Mouse (Mus musculus): ENCODE data around the gene Stk24.

Gene Stk24

DNA sequence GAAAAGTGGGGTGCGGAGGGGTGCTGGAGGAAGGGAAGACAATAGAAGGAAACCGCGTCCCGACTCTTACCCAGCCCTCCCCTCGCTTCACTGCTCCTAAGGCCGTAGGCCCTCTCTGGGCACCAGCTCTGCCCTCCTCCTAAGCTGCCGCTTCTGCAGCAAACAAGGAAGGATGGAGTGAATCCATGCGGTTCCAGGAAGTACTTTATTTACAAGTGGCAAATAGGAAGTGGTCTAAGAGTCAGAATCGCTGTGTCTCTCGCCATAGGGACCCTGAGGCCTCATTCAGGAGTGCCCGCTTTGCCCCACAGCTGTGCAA is at the start of gene Stk24:
TSS of gene Stk24 (minus strand) at position 185 of the 319 bp plus-strand sequence.
- DNase-seq (ENCODE audit: low read depth, low spot score), result no peak

DNA sequence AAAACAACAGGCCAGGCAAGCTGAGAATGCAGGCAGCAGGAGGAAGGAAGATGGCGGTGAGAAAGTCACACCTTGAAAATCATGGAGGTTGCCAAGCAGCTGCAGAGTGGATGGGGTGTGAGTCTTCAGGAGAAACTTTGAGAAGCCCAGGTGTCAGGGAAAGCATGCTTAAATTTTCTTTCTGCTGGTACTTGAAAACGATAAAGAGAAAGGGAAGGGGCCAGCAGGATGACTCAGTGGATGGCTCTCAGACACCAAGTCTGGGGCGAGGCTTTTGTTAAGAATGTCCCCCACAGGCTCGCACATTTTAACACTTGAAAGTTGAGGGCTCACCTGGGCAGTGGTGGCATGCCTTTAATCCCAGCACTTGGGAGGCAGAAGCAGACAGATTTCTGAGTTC is 48.3 kb upstream of the Stk24 start:
- no peak for DNase-seq (ENCODE audit: low read depth, low spot score)

DNA sequence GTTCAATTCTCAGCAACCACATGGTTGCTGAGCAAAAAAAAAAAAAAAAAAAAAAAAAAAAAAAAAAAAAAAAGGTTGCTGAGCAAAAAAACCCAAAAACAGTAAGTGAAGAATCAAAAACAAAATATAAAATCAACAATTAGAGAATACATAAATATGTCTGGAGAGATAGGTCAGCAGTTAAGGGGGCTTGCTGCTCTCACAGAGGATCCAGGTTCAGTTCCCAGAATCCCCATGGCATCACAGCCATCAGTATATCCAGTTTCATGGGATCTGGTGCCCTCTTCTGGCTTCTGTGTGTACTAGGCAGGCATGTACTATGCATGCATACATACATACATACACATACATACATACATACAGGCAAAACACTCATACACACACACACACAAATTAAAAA is 46.9 kb upstream of the Stk24 start:
- DNase-seq (ENCODE audit: low read depth, low spot score), result peak; percentile 50

DNA sequence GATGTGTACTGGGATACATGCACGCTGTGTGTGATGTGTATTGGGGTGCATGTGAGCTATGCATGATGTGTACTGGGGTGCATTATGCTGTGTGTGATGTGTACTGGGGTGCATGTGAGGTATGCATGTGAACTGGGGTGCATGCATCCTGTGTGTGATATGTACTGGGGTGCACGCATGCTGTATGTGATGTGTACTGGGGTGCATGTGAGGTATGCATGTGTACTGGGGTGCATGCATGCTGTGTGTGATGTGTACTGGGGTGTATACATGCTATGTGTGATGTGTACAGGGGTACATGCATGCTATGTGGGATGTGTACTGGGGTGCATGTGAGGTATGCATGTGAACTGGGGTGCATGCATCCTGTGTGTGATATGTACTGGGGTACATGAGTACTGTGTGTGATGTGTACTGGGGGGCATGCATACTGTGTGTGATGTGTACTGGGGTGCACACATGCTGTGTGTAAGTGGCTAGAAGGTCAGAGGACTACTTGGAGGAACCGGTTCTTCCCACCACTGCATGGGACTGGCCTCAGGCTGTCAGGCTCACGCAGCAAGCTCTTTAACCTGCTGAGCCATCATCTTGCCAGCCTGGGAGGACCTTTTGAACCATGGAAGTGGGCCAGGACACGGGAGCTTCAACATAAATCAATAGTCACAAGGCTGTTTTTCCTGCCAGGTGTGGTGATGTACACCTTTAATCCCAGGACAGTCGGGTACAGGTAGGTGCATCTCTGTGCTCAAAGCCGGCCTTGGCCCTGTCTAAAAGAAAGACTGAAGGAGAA is 45.4 kb upstream of the Stk24 start:
- DNase-seq (ENCODE audit: low read depth, low spot score), result no peak

DNA sequence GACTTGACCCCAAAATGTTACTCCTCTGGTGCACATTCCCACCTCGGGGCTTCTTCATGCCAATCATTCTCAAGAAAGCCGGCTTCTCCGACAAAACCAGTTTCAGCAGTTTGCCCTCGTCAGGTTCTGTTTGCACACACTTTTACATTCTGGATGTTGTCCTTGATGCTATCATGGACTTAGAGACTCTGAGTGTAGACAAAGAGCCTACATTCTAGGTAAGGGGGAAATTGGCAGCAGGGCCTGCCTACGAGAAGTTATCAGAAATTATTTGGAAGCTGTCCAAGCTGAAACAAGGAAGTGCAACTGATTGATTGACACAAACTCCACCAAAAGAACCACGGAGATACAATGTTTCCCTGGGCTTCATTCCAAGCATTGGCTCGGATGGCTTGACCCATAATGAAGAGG is 43.5 kb upstream of the Stk24 start:
- DNase-seq (ENCODE audit: low read depth, low spot score), result no peak

DNA sequence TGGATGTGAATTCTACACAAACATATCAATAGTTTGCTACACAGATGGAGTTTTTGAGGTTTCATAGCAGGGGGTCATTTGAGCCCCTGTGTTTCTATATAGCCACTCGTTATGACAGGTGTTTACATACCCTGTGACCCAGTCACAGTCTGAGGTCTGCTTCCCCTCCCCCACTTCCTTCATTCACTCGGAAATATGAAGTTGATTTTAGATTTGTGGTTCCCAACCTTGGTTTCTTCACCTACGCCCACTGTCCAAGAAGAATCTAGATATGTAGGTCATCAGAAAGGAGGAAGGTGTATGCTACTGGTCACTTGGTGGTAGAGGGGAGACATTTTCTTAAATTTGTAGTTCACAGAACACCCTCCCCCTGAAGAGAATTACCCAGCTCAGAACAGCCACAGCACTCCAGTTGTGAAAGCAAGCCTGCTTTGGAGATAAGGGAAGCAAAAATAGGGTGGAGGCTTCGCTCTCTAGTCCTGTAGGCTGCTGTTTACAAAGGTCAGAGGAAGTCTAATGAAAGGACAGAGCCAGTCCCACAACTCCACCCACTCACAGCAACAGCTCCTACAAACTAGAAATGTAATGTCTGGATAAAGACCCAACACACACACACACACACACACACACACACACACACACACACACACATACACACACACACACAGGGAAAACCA is 43.0 kb upstream of the Stk24 start:
- no peak for DNase-seq (ENCODE audit: low read depth, low spot score)

DNA sequence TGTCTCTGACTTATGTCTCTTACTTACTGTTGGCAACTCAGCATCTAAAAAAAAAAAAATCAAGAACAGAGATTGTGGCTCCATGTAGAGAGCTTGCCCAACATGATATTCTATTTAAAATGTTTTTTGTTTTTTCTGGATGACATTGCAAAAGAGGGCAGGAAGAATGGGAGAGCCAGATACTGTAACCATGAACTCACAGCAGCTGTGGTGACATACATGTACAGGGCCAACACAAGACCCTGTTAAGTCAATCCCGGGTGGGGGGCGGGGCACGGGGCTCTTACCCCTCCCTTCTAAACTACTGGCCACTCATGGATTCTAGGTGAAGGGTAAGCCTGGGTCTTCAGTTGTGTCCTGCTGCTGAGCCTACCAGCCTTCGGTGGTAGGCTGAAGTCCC is 42.2 kb upstream of the Stk24 start:
- DNase-seq (ENCODE audit: low read depth, low spot score), result no peak

DNA sequence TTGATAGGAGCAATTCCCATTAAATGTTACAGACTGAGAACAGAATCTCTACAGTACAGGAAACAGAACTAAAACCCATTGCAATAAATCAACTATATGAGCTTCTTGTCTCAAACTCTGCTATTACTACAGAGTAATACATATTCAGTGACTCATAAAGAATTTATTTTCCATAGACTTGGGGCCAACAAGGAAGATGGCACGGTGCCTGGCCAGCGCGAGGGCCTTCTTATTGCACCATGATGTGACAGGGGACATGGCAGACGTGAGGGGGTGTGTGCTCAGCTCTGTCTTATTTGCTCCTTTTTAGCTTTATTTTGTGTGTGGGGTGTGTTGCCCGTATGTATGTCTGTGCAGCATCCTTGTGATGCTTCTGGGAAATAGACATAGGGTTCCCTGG is 37.8 kb upstream of the Stk24 start:
- DNase-seq (ENCODE audit: low read depth, low spot score), result peak; percentile 93

DNA sequence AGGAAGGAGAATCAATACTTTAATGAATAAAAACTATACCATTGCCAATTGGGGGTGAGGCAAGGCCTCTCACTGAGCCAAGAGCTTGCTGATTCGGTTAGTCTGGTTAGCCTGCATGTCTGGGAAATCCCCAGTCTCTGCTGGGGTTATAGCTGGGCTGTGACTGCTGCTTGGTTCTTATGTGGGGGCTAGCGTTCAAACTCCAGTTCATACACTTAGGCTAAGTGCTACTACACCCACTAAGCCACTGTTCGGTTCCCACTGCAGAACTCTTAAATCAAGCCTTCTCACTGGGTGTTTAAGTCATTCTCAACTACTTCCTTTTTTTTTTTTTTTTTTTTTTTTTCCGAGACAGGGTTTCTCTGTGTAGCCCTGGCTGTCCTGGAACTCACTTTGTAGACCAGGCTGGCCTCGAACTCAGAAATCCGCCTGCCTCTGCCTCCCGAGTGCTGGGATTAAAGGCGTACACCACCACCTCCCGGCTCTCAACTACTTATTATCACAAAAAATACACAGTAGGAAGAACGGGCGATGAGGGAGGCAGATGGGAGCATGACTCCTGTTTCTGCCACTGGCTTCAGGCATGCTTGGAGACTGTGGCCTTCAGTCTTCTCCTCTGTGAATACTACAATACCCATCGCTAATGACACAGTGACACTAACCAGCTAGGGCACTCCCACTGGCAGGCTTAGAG is 37.0 kb upstream of the Stk24 start:
- peak; percentile 56 for DNase-seq (ENCODE audit: low read depth, low spot score)

DNA sequence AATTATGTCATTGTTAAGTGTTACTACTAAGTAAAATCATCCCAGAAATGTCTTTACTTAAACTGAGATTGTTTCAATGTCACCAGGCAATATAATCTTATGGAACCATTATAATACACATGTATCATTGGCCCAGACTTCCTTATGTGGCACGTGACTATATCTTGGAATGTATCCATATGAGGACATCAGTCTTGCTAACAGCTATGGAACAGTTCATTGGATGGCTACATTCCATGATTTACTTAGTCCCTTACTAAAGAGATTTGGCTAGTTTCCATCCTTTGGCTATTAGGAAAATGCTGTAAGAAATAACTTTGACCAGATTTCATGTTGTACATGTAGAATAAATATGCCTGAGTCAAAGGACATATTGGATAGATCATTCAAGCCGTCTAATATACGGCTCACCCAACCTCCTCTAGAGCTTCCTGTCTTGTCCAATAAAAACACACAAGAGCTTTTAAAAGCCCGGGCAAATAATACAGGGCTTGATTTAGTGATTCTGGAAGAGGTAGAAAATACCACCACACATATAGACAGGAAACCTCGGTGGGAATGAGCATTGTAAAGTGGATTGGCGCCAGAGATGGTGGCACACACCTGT is 34.9 kb upstream of the Stk24 start:
- DNase-seq (ENCODE audit: low read depth, low spot score), result peak; percentile 60

DNA sequence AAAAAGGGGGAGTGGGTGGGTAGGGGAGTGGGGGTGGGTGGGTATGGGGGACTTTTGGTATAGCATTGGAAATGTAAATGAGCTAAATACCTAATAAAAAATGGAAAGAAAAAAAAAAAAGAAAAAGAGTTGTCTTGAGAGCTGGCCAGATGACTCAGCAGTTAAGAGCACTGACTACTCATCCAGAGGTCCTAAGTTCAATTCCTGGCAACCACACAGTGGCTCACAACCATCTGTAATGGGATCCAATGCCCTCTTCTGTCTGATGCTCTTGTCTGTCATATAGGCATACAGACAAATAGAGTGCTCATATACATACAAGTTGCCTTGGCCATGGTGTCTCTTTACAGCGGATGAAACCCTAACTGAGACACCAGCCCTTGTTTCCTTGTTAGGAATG is 33.9 kb upstream of the Stk24 start:
- DNase-seq (ENCODE audit: low read depth, low spot score), result peak; percentile 89

DNA sequence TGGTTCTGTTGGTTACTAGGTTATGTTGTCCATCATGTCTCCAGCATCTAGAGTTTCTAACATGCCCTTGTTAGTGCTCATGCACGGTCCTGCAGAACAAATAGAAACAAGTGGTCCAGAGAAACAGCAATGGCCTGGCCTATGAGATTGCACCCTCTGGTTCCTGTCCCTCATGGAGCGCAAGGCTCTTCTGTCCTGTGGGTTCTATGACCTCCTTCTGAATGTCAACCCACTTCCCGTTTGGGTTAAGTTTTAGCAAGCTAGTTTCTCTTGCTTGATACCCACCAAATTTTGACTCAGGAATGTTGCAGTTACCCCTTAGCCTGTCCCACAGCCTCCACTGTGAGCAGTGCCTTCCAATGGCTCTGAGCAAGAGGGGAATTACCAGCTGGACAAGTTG is 29.1 kb upstream of the Stk24 start:
- no peak for DNase-seq (ENCODE audit: low read depth, low spot score)

DNA sequence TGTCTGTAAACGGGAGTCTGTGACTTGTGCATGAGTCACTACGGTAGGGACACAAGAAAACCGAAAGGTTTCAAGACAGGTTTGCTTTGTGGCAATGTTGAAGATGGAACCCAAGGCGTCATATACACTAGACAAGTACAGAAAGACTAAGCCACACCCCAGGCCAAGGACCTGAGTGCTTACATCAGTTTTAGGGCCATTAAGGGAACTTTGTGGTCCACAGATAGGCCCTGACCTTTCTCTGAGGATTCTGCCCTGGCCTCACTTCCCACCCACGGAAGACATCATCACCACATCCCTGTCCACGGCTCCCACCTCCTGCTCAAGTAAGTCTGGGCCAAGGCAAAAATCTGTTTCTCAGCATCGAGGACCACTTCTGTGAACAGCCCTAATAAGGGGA is 27.1 kb upstream of the Stk24 start:
- no peak for DNase-seq (ENCODE audit: low read depth, low spot score)

DNA sequence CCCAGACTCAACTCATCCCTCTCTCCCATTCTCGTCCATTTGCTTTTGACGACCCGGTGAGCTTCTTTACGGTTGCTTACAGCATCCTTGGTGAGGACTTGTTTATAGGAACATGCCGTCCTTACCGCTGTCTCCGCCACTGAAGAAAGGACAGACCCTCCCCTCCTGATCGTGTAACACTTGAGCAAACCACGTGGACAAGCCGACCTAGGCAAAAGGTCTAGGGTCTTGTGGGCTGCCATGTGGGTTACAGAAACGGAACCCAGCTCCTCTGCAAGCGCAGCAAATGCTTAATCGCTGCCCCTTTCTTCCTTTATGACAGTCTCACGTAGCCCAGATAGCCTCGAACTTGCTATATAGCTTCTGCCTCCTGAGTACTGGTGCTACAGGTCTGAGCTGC is 25.7 kb upstream of the Stk24 start:
- no peak for DNase-seq (ENCODE audit: low read depth, low spot score)

DNA sequence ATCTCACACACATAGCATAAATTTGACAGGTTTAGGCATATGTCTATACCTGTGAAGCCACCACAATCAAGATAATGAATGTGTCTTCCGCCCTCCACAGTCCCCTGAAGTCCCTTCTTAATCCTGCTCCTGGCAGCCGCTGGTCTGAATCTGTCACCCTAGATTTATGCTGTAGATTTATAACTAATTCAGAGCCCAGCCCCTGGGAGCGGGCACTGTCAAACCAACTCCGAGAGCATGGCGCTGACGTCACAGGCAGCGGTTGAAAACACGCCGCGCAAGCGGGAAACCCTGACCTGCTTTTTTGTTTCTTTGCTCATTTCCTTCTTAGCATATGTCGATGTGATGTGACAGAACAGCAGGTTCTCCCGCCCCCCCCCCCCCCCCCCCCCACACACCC is 25.3 kb upstream of the Stk24 start:
- no peak for DNase-seq (ENCODE audit: low read depth, low spot score)

DNA sequence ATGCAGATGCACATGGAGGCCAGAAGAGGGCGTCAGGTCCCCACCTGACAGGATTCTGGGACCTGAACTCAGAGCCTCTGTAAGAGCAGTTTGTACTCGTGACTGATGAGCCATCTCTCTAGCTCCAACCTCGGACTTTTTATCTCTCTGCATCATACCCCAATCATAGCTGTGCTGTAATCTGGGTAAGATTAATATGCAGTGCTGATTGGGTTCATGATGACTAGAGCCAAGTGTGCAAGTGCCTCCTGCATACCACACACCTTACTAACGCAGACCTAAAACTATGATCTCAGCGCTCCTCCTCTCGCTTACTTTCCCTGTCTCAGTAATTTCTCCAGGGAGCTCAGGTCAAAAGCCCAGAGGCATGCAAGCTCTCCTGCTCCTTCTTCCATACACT is 19.9 kb upstream of the Stk24 start:
- DNase-seq (ENCODE audit: low read depth, low spot score), result peak; percentile 61

DNA sequence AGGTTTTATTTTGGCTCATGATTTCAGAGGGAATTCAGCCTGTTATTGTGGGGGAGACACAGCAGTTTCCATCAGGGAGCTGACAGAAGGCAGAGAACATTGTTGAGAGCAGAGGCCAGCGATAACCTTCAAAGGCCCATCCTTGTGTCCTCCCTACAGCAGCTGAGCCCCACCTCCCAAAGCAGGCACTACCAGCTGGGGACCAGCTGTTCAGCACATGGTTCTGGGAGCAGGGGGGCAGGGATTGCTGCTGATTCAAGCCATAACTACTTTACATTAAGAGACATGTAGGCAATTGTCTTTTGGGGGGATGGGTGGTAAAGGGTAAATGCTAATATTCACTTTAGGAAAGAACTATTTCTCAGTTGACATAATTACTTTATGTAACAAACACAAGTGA is 17.7 kb upstream of the Stk24 start:
- DNase-seq (ENCODE audit: low read depth, low spot score), result no peak

DNA sequence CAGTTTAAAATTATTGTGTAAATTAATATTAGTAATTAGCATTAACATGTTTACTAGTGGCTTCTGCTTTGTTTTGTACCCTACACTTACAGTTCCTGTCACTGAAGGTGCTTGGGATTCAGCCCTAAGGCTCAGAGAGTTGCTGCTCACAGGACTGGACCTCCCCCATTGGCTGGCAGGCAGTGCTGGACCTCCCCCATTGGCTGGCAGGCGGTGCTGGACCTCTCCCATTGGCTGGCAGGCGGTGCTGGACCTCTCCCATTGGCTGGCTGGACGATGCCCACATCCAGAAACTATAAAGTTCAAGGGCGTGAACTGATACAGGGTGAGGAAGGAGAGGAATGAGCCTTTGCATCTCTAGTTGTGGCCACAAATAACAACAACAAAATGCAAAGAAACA is 15.3 kb upstream of the Stk24 start:
- no peak for DNase-seq (ENCODE audit: low read depth, low spot score)

DNA sequence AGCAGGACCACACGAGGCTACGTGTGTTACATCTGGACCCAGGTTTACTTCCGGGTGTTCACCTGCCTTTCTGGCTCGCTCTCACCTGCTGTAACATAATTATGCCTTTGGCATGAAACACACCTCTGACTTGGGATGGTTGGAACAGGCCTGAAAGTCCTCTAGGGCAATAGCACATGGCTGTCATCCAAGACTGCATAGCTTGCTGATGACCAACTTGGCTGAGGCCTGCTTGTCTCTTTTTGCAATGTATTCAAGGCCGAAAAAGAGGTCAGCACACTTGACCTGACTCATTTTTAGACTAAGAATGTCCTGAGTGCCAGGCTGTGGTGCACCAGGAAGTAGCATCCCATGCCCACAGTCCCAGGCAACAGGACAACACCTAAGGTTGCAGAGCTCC is 12.1 kb upstream of the Stk24 start:
- DNase-seq (ENCODE audit: low read depth, low spot score), result peak; percentile 96

DNA sequence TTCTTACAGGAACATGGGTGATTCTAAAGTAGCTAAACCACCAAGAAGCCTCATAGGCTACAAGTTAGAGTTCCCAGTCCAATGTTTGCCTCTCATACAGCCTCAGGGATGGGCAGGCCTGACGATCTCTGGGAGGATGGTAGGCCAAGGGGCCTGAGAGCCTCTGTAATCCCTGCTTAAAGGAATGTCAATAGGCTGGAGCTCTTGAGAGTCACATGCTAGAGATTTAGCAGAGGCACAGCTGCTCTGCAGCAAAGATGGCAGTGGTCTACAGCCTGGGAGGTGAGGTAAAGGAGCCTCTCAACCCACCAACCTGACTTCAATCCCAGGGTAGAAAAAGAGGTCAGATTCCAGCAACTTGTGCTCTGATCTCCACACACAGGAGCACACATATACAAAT is 7.9 kb upstream of the Stk24 start:
- DNase-seq (ENCODE audit: low read depth, low spot score), result no peak

DNA sequence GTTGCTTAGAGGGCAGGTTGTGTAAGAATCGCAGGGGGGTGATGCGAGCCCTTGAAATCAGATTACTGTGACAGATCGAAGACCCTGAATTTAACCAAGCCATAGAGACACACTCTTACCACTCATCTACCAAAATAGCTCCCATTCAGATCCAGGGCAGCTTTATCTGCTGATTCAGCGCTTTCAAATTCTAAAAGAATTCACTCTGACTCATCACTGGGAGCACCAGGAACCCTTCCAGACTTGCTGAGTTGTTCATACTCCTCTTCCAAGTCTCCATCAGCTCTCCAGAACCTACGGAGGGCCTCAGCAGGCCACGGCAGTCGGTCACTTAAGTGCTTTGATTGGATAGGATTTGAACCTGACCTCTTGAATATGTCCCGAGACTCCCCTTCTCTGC is 5.6 kb upstream of the Stk24 start:
- DNase-seq (ENCODE audit: low read depth, low spot score), result peak; percentile 90

DNA sequence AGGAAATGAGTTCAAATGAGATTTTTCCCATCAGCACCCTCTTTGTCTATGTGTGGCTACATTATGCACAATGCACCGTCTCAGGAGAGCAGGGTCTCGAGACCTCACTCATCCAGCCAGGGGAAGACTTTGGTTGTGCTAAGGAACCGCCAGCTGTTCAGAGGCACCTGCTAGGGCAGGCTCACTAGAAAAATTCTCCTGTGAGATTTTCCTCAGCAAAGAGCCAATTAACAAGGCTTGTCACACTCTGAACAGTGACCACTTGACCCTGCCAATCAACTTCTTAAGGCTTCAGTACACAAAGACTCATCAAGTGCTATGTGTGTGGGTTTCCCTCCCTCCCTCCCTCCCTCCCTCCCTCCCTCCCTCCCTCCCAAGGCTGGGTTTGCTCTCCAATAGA is 4.0 kb upstream of the Stk24 start:
- no peak for DNase-seq (ENCODE audit: low read depth, low spot score)

Measured in 3T3-L1 (cell line).